Mouse (Mus musculus) kidney, embryonic 16.5 days (tissue): ENCODE data around the gene Ces1h. TPM values are rescaled to one million over a fixed set of nuclear protein-coding genes. Genes with fewer than 3 reads are reported as not detected.

Experiments used
- ATAC-seq: fragments of 200-750 bp; cut with Nextera tagmentation; 2 replicates; pipeline ENCODE4 v1.8.0; 2017; ENCODE audit warnings: moderate TSS enrichment; ENCODE audit not compliant: low FRiP score, low TSS enrichment
- H3K27ac ChIP-seq: fragments of 300-500 bp; sonication (generic); 2 replicates; pipeline ENCODE4 v1.5.1; 2014; ENCODE audit warnings: low read length
- H3K27me3 ChIP-seq: fragments of 300-500 bp; sonication (generic); 2 replicates; pipeline ENCODE4 v1.6.1; 2014; ENCODE audit warnings: low read length, control low read depth, mixed read lengths; ENCODE audit not compliant: insufficient read depth
- H3K36me3 ChIP-seq: fragments of 300-500 bp; sonication (generic); 2 replicates; pipeline ENCODE4 v1.6.1; 2014; ENCODE audit warnings: low read length, control low read depth, mixed read lengths; ENCODE audit not compliant: insufficient read depth
- H3K4me1 ChIP-seq: fragments of 300-500 bp; sonication (generic); 2 replicates; pipeline ENCODE4 v1.6.1; 2014; ENCODE audit warnings: low read length, control low read depth, mixed read lengths; ENCODE audit not compliant: insufficient read depth
- H3K4me2 ChIP-seq: fragments of 300-500 bp; sonication (generic); replicated peaks from 2 replicates; pipeline ENCODE4 v1.6.1; 2014; ENCODE audit warnings: low read depth, low read length
- H3K4me3 ChIP-seq: fragments of 300-500 bp; sonication (generic); 2 replicates; pipeline ENCODE4 v1.5.1; 2014; ENCODE audit warnings: mild to moderate bottlenecking, low read length
- H3K9ac ChIP-seq: fragments of 300-500 bp; sonication (generic); replicated peaks from 2 replicates; pipeline ENCODE4 v1.6.1; 2014; ENCODE audit warnings: low read length
- H3K9me3 ChIP-seq: fragments of 300-500 bp; sonication (generic); 2 replicates; pipeline ENCODE4 v1.6.1; 2016; ENCODE audit warnings: low read length, control low read depth
- WGBS: fragments of 180-500 bp; shearing (Covaris S2); extraction: QIAGEN DNeasy Blood & Tissue Kit; methylation state at CpG from one replicate; pipeline ENCODE4 v1.1.7; 2014; 5-methylcytosine and 5-hydroxymethylcytosine counted together
- polyA plus RNA-seq: library from polyadenylated mRNA; unstranded; fragments of >200 nt; fragmentation: Nextera tagmentation; extraction: Ambion mirVana; gene quantifications from 2 replicates; pipeline ENCODE4 v1.2.1, GENCODE M21; 2015

Ces1h gene
- polyA plus RNA-seq, 1 experiment from 2014 or later: not detected

DNA sequence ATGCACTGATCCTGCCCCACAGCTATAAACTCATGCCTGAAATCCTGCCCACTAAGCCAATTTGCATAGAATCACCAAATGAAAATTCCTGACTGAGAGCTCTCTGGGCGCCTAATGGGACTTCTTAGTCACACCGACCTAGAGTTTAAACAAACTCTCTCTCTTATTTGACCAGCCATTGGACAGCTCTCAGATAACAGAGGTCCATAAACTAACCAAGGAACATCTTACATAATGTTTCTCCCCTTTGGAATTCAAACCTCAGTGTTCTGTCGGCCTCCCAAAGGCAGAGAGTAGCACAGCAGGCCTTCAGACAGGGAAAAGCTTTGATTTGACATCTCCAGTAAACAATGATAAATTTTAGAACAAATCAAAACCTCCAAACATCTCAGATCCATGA is 42.3 kb downstream of the Ces1h start, which contains the start of gene Ces1g:
TSS of gene Ces1g (minus strand) at position 102 of the 400 bp plus-strand sequence.
- Histone ChIP-seq H3K4me2 (no peak within 1 kb of the TSS), H3K4me3 (no peak within 1 kb of the TSS), H3K27ac (no peak within 1 kb of the TSS), H3K9ac (no peak within 1 kb of the TSS), H3K9me3 (no peaks in the 10 kb centered on the region), H3K27me3 (no peaks in the 10 kb centered on the region), H3K36me3 (no peaks in the 10 kb centered on the region), H3K4me1 (no peaks in the 10 kb centered on the region)
- no peak for ATAC-seq
- 47% methylated on average over 3 of the region's 3 CpGs for WGBS

DNA sequence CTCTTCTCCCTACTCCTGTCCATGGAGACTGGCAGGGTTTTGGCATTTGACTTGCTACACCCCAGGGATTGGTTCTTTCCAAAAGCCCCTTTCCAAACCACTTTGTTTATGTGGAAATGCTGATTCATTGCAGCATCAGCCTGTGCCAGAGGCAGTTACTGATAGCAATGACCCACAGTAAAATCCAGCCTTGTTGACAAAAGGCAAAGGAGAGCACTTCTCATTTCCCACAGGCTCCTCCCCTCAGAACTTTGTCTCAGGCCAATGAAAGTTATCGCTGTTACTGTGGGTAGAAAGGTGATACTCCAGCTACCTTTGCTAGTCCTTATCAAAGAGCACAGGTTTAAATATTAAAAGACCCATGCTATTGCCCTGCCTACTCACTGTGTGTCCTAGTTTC is 46.8 kb downstream of the Ces1h start:
- ATAC-seq: no peak
- H3K4me1 ChIP-seq: no peaks in the 10 kb centered on the region
- 63% methylated on average over 1 of the region's 1 CpGs for WGBS
- H3K4me2 ChIP-seq: no peak overlapping the region
- H3K9ac ChIP-seq: no peak overlapping the region
- no peaks in the 10 kb centered on the region for H3K9me3 ChIP-seq
- no peaks in the 10 kb centered on the region for H3K36me3 ChIP-seq
- no peaks in the 10 kb centered on the region for H3K27me3 ChIP-seq
- no peak overlapping the region for H3K27ac ChIP-seq
- no peak overlapping the region for H3K4me3 ChIP-seq

DNA sequence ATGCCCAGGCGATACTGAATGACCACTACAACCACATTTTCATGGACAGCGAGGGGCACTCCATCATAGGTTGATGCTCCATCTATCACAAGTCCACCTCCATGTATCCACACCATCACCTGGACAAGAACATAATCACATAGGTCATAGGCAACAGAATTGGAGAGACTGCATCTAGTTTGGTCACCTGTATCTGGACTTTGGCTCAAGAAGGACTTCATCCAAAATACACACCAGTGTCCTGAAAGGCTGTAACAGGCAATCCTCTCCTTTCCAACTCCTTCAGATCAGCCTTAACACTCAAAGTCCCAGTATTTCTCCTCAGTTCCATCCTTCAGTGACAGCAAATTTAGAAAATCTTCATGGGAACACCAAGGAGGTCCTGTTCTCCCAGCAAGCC is 48.4 kb downstream of the Ces1h start:
- no peak for ATAC-seq
- Histone ChIP-seq H3K27me3 (no peaks in the 10 kb centered on the region), H3K4me2 (no peak overlapping the region), H3K4me1 (no peaks in the 10 kb centered on the region), H3K9me3 (no peaks in the 10 kb centered on the region), H3K9ac (no peak overlapping the region), H3K27ac (no peak overlapping the region), H3K4me3 (no peak overlapping the region), H3K36me3 (no peaks in the 10 kb centered on the region)
- WGBS: 96% methylated on average over 2 of the region's 2 CpGs

DNA sequence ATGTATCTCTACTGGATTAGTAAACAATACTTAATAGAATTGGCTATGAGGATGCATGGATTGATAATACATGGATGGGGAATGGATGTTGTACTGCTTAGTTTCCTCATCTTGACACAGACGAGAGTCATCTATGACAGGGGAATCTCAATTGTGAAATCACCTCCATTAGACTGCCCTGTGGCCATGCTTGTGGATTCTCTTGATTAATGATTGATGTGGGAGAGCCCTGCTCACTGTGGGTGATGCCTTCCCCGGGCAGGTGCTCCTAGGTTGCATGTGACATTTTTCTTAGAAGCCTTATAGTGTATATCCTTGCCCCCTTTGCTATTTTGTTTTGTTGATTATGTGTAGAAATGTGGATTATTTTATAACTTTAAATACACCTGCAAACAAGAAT is 54.4 kb downstream of the Ces1h start:
- Histone ChIP-seq H3K4me2 (no peak overlapping the region), H3K36me3 (no peaks in the 10 kb centered on the region), H3K27me3 (no peaks in the 10 kb centered on the region), H3K9ac (no peak overlapping the region), H3K27ac (no peak overlapping the region), H3K4me3 (no peak overlapping the region), H3K4me1 (no peaks in the 10 kb centered on the region), H3K9me3 (no peaks in the 10 kb centered on the region)
- WGBS: 67% methylated on average over 2 of the region's 2 CpGs
- no peak for ATAC-seq

DNA sequence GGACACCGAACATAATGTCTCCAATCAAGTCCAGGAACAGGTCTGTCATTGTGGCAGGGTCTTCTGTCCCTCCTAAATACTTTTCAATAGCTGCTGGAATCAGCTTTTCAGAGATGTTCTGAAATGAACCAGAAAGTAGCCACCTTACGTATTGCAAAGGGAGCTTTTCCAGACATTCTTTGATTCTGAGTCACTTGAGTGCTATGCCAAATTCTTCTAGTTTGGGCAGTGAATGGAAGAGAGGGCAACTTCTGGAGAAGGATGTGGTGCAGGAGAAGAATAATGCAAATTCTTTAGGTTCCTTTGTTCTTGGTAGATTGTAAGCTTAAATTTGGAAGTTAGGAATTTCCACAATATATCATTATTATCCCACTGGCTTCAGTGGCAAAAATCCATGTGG is 62.5 kb downstream of the Ces1h start:
- H3K4me3 ChIP-seq: no peak overlapping the region
- no peak overlapping the region for H3K27ac ChIP-seq
- no peaks in the 10 kb centered on the region for H3K27me3 ChIP-seq
- no peak for ATAC-seq
- no peak overlapping the region for H3K4me2 ChIP-seq
- H3K4me1 ChIP-seq: no peaks in the 10 kb centered on the region
- 83% methylated on average over 2 of the region's 2 CpGs for WGBS
- H3K36me3 ChIP-seq: no peaks in the 10 kb centered on the region
- no peaks in the 10 kb centered on the region for H3K9me3 ChIP-seq
- H3K9ac ChIP-seq: no peak overlapping the region

DNA sequence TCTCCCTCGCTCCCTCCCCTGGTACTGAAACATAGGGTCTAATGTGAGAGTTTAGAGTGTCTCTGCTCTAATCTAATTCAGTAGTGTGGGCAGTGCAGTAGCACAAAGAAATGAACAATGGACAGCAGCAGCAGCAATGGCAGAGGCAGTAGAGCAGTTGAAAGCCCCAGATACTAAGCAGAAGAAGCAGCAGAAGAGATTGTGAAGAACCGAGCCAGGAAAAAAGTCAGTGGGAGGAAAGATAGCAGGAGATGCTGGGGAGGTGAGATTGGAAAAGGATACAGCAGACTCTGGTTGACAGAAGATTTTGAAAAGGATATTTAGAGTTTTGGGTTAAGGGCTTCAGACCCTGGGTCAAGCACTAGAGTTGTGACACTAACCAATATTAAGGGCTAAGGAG is 64.0 kb downstream of the Ces1h start:
- no peak overlapping the region for H3K27ac ChIP-seq
- 85% methylated on average over 2 of the region's 2 CpGs for WGBS
- no peaks in the 10 kb centered on the region for H3K9me3 ChIP-seq
- H3K4me1 ChIP-seq: no peaks in the 10 kb centered on the region
- no peak overlapping the region for H3K4me2 ChIP-seq
- no peak for ATAC-seq
- no peak overlapping the region for H3K4me3 ChIP-seq
- no peak overlapping the region for H3K9ac ChIP-seq
- no peaks in the 10 kb centered on the region for H3K36me3 ChIP-seq
- no peaks in the 10 kb centered on the region for H3K27me3 ChIP-seq

Other genes with a start within 250 kb of the Ces1h start
- gene Ces1c, start 248.4 kb downstream of the Ces1h start, polyA plus RNA-seq: 0.09 TPM in 1 of 2 replicates, not detected in the other
- 0.22 and 2.4 TPM in 2 replicates for gene Ces1d, start 181.9 kb downstream of the Ces1h start, polyA plus RNA-seq
- 0.21 and 0.51 TPM in 2 replicates for gene Ces1e, start 150.1 kb downstream of the Ces1h start, polyA plus RNA-seq
- 0.31 TPM in 1 of 2 replicates, not detected in the other for gene Ces1f, start 100.0 kb downstream of the Ces1h start, polyA plus RNA-seq
- 0.06 TPM in 1 of 2 replicates, not detected in the other for gene Ces1g, start 42.4 kb downstream of the Ces1h start, polyA plus RNA-seq
- gene Ces5a, start 156.1 kb upstream of the Ces1h start, polyA plus RNA-seq: 0.07 and 0.24 TPM in 2 replicates